Mouse (Mus musculus): ENCODE measurements around the gene Gm8857.
"Not testable (repeated sequence)": the region's sequence is repeated elsewhere in the genome, so short reads cannot be mapped to it uniquely, and the experiment has no call there.

The Gm8857 gene

GRCm38 (mm10) chr5:10947505-10947904, at the start of gene Gm8857, which contains the start of gene Gm8871:
Gm8857 (plus strand) TSS chr5:10947807.
Gm8871 (plus strand) TSS chr5:10947805.
- not testable (repeated sequence) for DNase-seq (ENCODE audit: low spot score)

- not testable (repeated sequence) for DNase-seq (ENCODE audit: low spot score)
Measured at GRCm38 (mm10) chr5:10953512-10953911, 5.9 kb downstream of the Gm8857 start.

DNA sequence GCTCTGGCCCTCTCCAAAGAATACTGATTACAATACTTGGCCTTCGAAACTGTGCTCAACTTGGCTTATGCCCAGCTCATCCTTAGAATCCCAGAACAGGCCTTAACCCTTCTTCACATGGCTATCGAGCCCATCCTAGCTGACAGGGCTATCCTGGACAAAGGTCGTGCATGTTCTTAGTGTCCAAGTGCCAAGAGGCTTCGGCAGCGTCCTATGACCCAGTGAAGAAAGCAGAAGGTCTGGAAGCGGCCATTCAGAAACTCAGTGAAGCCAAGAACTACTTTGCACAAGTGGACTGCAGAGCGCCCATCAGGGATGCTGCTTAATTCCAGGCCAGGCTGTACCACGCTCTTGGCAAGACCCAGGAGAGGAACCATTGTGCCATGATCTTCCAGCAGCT, 10.4 kb downstream of the Gm8857 start:
- not testable (repeated sequence) for DNase-seq (ENCODE audit: low spot score)

All from layer of hippocampus, adult 11-12 months (tissue).